Mouse (Mus musculus): ENCODE measurements around the gene Chfr. TPM values are rescaled to one million over a fixed set of nuclear protein-coding genes. Genes with fewer than 3 reads are reported as not detected.
A peak's percentile ranks its signal among the peaks of the same experiment; 100 is the strongest.

Chfr gene
- total and polyA plus RNA-seq, 2 experiments from 2014 or later = 19.7 to 56.0 TPM

DNA sequence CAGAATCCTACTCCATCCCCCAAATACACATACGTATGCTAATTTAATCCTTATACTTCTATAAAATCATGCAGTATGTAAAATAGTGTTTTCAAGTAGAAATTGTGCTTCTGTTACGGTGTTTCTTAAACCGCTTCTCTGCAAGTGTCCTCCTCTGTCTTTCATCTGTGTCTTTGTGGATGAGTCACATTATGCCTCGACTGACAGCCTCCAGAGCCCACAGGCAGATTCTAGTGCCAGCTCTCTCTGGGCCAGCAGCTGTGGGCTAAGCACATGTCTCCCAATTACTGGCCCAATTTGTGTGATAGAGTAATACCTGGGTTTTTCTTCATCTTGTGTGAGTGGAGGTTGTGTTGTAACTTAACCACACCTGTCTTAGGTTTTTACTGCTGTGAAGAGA lies 33.7 kb downstream of the Chfr start:
- ATAC-seq (ENCODE audit: insufficient read depth, low read depth) = no peak
- Histone ChIP-seq H3K9ac (replicated peaks; ENCODE audit: low read depth, low read length) (no peak overlapping the region), H3K4me3 (ENCODE audit: low read depth, low read length) (no peak overlapping the region), H3K4me1 (ENCODE audit: control insufficient read depth, insufficient read depth) (no peaks in the 10 kb centered on the region), H3K9me3 (replicated peaks; ENCODE audit: control insufficient read depth, low read length) (no peaks in the 10 kb centered on the region), H3K4me2 (ENCODE audit: low read depth, low read length) (no peak overlapping the region), H3K36me3 (replicated peaks; ENCODE audit: control insufficient read depth, insufficient read depth, low read length) (peaks cover 72% of the 10 kb centered on the region), H3K27ac (ENCODE audit: low read depth) (no peak overlapping the region), H3K27me3 (ENCODE audit: control insufficient read depth, insufficient read depth, low read length) (no peaks in the 10 kb centered on the region)
- no peak for DNase-seq (ENCODE audit: low spot score)
- TF ChIP-seq EP300 (IDR thresholded peaks at IDR 0.05; ENCODE audit: low read depth) (no peak), CTCF (IDR thresholded peaks at IDR 0.05; ENCODE audit: low read depth) (no peak)
- 91% methylated on average over 4 of the region's 4 CpGs for WGBS

DNA sequence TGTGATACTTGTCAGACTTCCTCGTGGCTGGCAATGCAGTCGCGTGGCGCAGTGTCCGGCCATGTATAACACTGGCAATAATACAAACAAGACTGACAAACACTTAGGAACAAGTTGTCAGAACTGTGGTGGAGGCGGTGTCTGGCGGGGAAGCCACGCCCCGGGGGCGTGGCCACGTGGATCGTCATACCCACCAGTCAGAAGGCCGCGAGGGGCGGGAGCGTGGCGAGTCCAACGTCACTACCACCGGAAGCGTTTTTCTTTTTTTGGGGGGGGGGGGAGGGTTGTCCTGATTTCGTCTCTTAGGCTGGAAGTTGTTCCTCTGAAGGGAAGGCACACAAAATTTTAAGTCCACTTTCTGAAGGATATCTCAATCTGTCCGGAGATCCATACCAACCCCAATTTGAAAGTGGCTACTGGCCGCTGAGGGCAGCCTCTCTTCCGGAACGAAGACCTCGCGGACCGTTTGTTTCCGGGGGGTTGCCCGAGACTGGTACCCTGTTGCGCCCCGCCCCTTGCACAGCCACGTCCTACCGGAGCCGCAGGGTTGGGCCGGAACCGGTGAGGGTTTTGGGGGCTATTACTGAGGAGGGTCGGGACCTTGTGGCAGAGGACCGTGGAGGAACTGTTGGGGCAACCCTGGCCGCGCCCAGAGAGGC lies 40.8 kb downstream of the Chfr start, which contains the start of gene Golga3:
Golga3 (plus strand) TSS at position 340 of the 659 bp plus-strand sequence.
- H3K4me3 ChIP-seq (ENCODE audit: low read depth, low read length) = peak within 1 kb of the TSS; percentile 70
- H3K27ac ChIP-seq (ENCODE audit: low read depth) = peak within 1 kb of the TSS; percentile 75
- H3K9ac ChIP-seq (replicated peaks; ENCODE audit: low read depth, low read length) = peak within 1 kb of the TSS; percentile 83
- H3K4me2 ChIP-seq (ENCODE audit: low read depth, low read length) = peak within 1 kb of the TSS; percentile 68
- H3K4me1 ChIP-seq (ENCODE audit: control insufficient read depth, insufficient read depth) = peaks cover 8% of the 10 kb centered on the region
- H3K36me3 ChIP-seq (replicated peaks; ENCODE audit: control insufficient read depth, insufficient read depth, low read length) = peaks cover 7% of the 10 kb centered on the region
- DNase-seq (ENCODE audit: low spot score) (peak; percentile 96), ATAC-seq (ENCODE audit: insufficient read depth, low read depth) (peak; percentile 98)
- TF ChIP-seq EP300 (IDR thresholded peaks at IDR 0.05; ENCODE audit: low read depth) (no peak), CTCF (IDR thresholded peaks at IDR 0.05; ENCODE audit: low read depth) (no peak)
- H3K27me3 ChIP-seq (ENCODE audit: control insufficient read depth, insufficient read depth, low read length) = no peaks in the 10 kb centered on the region
- under 1% methylated on average over 40 of the region's 41 CpGs for WGBS
- no peaks in the 10 kb centered on the region for H3K9me3 ChIP-seq (replicated peaks; ENCODE audit: control insufficient read depth, low read length)

DNA sequence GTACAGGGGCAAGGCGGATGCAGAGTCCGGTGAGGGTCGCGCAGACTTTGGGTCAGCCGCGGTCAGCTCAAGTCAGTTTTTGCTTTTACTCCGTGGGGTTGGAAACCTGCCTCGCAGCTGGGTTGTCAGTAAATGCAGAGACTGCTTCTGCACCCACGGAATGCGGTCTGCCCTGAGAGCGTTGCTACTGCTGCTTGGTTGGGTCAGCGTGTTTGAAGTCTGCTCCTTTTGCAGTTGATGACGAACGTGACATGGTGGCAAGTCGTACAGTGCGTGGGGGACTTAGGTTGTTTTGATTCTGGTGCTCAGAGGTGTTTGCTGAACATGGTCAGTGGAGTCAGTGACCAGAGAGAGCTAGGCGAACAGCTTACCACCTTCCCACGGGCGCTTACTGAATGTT lies 41.4 kb downstream of the Chfr start:
- Histone ChIP-seq H3K27me3 (ENCODE audit: control insufficient read depth, insufficient read depth, low read length) (no peaks in the 10 kb centered on the region), H3K36me3 (replicated peaks; ENCODE audit: control insufficient read depth, insufficient read depth, low read length) (peaks cover 8% of the 10 kb centered on the region), H3K27ac (ENCODE audit: low read depth) (peak overlapping the region; percentile 75), H3K4me1 (ENCODE audit: control insufficient read depth, insufficient read depth) (peaks cover 13% of the 10 kb centered on the region), H3K4me3 (ENCODE audit: low read depth, low read length) (peak overlapping the region; percentile 70), H3K9me3 (replicated peaks; ENCODE audit: control insufficient read depth, low read length) (no peaks in the 10 kb centered on the region), H3K4me2 (ENCODE audit: low read depth, low read length) (peak overlapping the region; percentile 68), H3K9ac (replicated peaks; ENCODE audit: low read depth, low read length) (peak overlapping the region; percentile 83)
- ATAC-seq (ENCODE audit: insufficient read depth, low read depth) = no peak; the same call in 1 of the 2 replicates
- 1% methylated on average over 19 of the region's 19 CpGs for WGBS
- TF ChIP-seq EP300 (IDR thresholded peaks at IDR 0.05; ENCODE audit: low read depth) (no peak), CTCF (IDR thresholded peaks at IDR 0.05; ENCODE audit: low read depth) (no peak)
- no peak for DNase-seq (ENCODE audit: low spot score)

DNA sequence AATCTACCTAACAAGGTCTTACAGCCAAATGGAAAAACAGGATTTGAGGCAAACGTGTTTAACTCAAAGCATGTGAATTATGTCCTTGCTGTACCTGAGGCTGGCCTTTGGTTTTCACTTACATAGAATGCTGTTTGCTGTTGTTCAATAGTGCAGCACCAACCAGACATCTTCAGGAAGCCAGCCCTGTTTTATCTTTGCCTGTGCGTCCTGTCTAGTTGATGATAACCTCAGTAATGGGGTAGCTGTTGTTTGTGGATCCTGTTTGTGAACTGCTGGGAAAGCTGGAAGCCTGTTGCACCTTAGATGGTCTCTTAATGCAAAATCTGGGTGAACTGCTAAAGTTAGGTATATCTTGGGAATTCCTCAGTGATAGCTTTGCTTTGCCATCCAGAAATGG lies 43.0 kb downstream of the Chfr start:
- Histone ChIP-seq H3K4me3 (ENCODE audit: low read depth, low read length) (no peak overlapping the region), H3K9ac (replicated peaks; ENCODE audit: low read depth, low read length) (no peak overlapping the region), H3K9me3 (replicated peaks; ENCODE audit: control insufficient read depth, low read length) (no peaks in the 10 kb centered on the region), H3K27ac (ENCODE audit: low read depth) (no peak overlapping the region), H3K36me3 (replicated peaks; ENCODE audit: control insufficient read depth, insufficient read depth, low read length) (peaks cover 19% of the 10 kb centered on the region), H3K4me1 (ENCODE audit: control insufficient read depth, insufficient read depth) (peaks cover 14% of the 10 kb centered on the region), H3K27me3 (ENCODE audit: control insufficient read depth, insufficient read depth, low read length) (no peaks in the 10 kb centered on the region), H3K4me2 (ENCODE audit: low read depth, low read length) (no peak overlapping the region)
- WGBS = 62% methylated on average over 2 of the region's 2 CpGs
- no peak for DNase-seq (ENCODE audit: low spot score)
- TF ChIP-seq CTCF (IDR thresholded peaks at IDR 0.05; ENCODE audit: low read depth) (no peak), EP300 (IDR thresholded peaks at IDR 0.05; ENCODE audit: low read depth) (no peak)
- no peak for ATAC-seq (ENCODE audit: insufficient read depth, low read depth)

DNA sequence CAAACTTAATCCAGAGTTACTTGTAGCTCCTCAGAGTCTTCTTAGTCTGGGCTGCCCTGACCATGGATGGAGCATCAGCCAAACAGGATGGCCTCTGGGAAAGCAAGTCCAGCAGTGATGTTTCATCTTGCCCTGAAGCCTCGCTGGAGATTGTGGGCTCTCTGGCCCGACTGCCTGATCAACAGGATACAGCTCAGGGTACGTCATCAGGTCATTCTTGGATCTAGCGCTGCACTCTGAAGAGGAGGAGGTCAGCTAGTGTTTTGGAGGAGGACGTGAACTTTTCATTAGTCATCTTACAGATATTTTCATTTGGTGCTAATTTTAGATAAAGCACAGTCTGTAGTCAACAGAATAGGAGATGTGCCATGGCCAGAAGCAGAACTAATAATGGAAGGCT lies 46.1 kb downstream of the Chfr start:
- H3K4me2 ChIP-seq (ENCODE audit: low read depth, low read length) = no peak overlapping the region
- peak; percentile 22 for DNase-seq (ENCODE audit: low spot score)
- no peak for TF ChIP-seq EP300 (IDR thresholded peaks at IDR 0.05; ENCODE audit: low read depth)
- TF ChIP-seq CTCF (IDR thresholded peaks at IDR 0.05; ENCODE audit: low read depth) = no peak
- 37% methylated on average over 5 of the region's 5 CpGs for WGBS
- H3K9me3 ChIP-seq (replicated peaks; ENCODE audit: control insufficient read depth, low read length) = no peaks in the 10 kb centered on the region
- peak; percentile 8; the same call in 1 of the 2 replicates for ATAC-seq (ENCODE audit: insufficient read depth, low read depth)
- peaks cover 14% of the 10 kb centered on the region for H3K4me1 ChIP-seq (ENCODE audit: control insufficient read depth, insufficient read depth)
- no peaks in the 10 kb centered on the region for H3K27me3 ChIP-seq (ENCODE audit: control insufficient read depth, insufficient read depth, low read length)
- no peak overlapping the region for H3K9ac ChIP-seq (replicated peaks; ENCODE audit: low read depth, low read length)
- peaks cover 48% of the 10 kb centered on the region for H3K36me3 ChIP-seq (replicated peaks; ENCODE audit: control insufficient read depth, insufficient read depth, low read length)
- no peak overlapping the region for H3K4me3 ChIP-seq (ENCODE audit: low read depth, low read length)
- no peak overlapping the region for H3K27ac ChIP-seq (ENCODE audit: low read depth)
